Mouse (Mus musculus): ENCODE data around the gene Trim33.

Gene Trim33

GRCm38 (mm10) chr3:103279182-103280149 lies at the start of gene Trim33:
TSS of gene Trim33 (plus strand) at chr3:103279293.
- peak; percentile 87 for DNase-seq (ENCODE audit: low spot score)

- DNase-seq (ENCODE audit: low spot score): no peak
Measured at GRCm38 (mm10) chr3:103232398-103232797, 46.7 kb upstream of the Trim33 start.

GRCm38 (mm10) chr3:103241524-103241923 lies 37.6 kb upstream of the Trim33 start:
- no peak for DNase-seq (ENCODE audit: low spot score)

DNA sequence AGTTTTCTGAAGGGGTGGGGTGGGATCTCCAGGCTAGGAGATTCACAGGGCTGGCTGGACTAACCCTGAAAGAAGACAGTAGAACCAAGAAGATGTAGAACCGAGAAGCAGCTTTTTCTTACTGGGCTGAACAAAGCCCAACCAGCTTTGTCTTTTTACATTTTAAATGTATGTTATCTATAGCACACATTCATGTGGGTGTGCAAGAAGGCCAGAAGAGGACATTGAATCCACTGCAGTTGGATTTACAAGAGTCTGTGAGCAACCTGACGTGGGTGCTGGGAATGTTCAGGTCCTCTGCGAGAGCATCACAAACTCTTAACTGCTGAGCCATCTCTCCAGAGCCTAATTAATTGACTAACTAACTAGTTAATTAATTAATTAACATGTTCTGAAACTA lies 36.9 kb upstream of the Trim33 start:
- no peak for DNase-seq (ENCODE audit: low spot score)

DNA sequence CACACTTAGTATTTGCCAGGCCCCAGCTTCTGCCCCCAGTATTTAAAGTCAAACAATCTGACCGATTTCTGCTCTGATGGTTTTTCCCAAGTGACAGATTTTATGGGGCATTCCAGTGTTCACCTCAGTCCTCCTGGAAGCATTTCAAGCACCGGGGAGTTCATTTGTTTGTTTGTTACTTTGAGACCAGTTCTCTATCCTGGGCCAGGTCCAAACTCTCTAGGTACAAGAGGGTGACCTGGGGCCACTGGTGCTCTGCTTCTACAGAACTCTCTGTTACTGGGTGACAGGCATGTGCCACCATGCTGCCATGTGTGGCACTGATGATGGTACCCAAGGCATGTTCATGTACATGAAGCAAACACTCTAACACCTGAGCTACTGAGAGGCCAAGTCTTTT lies 35.6 kb upstream of the Trim33 start:
- no peak for DNase-seq (ENCODE audit: low spot score)

GRCm38 (mm10) chr3:103246627-103247260 lies 32.3 kb upstream of the Trim33 start:
- DNase-seq (ENCODE audit: low spot score): no peak

GRCm38 (mm10) chr3:103256089-103256819 lies 22.8 kb upstream of the Trim33 start:
- DNase-seq (ENCODE audit: low spot score): no peak

- no peak for DNase-seq (ENCODE audit: low spot score)
Measured at GRCm38 (mm10) chr3:103262802-103263417, 16.2 kb upstream of the Trim33 start.

DNA sequence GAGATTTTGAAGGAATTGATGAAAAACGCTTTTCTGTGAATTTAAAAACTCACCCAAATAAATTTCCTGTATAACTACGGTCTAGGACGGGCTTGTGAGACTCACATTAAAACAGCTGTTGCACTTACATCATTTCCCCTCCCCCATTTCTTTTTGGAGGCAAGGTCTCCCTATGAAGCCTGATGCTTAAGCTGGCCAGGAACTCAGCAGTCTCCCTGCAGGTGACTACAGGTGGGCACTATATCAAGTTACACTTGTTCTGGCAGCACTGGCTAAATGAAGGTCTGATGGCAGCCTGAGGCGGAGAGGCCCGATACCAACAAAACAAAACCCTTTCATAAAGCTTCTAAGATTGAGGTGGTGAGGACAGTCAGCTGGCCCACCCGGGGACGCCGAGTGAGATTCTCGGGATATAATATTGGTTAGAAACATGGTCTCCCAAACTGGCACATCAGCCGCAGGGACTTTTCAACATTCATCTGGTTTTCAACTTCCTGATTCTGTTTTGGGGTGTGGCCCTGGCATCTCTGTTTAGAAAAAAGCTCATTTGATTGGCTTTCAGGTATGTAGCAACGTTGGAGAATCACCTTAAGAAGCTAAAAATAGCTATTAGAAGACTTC lies 422 bp upstream of the Trim33 start:
- no peak for DNase-seq (ENCODE audit: low spot score)

- peak; percentile 50 for DNase-seq (ENCODE audit: low spot score)
Measured at GRCm38 (mm10) chr3:103280241-103280761, 1.2 kb downstream of the Trim33 start.

- no peak for DNase-seq (ENCODE audit: low spot score)
Measured at GRCm38 (mm10) chr3:103280875-103281274, 1.8 kb downstream of the Trim33 start.

- no peak for DNase-seq (ENCODE audit: low spot score)
Measured at GRCm38 (mm10) chr3:103288761-103289160, 9.7 kb downstream of the Trim33 start.

DNA sequence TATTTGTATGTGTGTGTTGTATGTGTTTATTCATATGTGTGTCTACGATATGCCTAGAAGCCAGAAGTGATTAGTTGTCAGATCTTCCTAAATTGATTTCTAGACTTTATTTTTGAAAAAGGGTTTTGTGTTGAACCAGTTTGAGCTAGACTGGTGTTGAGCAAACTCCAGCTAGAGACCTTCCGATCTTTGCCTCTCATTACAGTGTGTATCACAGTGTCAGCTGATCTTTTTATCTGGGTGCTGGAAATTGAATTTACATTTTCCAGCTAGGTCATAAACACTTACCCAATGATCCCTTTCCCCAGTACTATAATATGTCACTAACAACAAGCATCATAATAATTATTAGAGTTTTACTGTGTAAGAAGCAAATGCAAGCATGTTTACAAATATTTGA lies 12.0 kb downstream of the Trim33 start:
- DNase-seq (ENCODE audit: low spot score): no peak

DNA sequence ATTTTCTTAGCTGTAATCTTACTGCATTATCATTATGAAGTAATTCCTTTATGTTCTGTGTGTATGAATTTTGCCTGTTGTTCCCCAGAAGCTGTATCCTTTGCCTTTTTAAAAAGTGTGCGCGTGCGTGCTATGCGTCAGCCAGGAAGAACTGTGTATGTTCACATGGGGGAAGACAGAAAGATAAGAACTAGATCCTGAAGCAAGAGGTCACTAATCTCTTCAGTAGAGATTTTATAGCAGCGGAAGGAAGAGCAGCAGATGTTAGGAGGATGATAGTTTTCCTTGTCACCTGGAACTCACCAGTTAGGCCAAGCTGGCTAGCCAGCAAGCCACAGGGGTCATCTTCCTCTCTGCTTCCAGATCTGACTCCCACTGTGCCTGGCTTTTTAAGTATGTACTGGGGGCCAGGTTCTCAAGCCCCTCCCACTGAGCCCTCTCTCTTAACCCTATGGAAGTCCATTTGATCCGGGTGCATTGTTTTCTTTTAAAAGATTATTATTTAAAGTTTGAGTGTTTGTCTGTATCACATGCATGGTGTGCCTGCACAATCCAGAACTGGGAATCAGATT lies 26.4 kb downstream of the Trim33 start:
- DNase-seq (ENCODE audit: low spot score): no peak

DNA sequence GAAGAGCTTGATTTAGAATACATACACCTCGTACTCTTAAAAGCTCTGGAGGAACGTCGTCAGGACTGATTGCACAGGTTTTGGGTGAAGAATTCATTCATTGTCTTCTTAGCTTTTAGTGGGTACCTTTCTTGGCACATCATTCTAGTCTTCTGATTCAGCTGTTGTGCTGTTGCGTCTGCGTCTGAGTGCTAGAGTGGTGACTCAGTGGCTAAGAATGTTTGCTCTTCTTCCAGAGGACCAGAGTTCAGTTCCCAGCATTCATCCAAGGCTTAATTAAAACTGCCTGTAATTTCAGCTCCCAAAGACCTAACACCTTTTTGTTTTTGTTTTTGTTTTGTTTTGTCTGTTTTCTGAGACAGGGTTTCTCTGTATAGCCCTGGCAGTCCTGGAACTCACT lies 30.2 kb downstream of the Trim33 start:
- no peak for DNase-seq (ENCODE audit: low spot score)

GRCm38 (mm10) chr3:103309750-103310149 lies 30.7 kb downstream of the Trim33 start:
- DNase-seq (ENCODE audit: low spot score): no peak

DNA sequence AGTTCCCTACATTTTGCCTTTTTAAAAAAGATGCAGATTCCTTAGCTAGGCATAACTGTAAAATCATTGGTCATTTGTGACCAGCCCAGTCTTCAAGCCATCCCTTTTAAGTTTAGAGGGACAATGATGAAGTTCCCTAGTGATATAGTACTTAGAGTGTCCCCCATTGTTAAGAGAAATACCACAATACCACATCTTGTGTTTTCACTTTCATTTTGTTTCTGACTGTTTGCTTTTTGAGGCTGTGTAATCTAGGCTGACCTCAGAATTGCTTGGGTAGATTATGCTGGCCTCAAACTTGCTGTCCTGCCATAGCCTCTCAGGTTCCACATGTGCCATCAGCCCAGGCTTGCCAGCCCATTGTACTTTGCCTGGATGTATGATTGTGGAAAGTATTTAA lies 35.2 kb downstream of the Trim33 start:
- no peak for DNase-seq (ENCODE audit: low spot score)

DNA sequence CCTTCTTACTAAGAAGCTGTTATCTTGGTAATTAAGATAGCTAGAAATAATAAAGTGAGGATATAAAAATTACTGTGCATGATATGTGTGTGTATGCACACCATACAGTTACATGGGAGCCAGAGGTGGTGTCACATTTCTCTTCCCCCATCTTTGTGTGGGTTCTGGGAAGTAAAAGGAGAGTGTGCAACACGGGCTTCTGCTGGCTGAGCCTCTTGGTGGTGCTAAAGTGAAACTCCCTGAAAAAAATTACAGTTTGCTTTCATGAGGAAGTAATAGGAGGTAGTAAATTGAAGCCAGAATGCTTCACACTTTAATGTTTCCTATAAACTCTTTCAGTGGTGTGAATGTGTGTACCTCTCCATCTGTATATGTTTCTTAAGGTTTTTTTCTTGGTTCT lies 56.3 kb downstream of the Trim33 start:
- DNase-seq (ENCODE audit: low spot score): no peak

DNA sequence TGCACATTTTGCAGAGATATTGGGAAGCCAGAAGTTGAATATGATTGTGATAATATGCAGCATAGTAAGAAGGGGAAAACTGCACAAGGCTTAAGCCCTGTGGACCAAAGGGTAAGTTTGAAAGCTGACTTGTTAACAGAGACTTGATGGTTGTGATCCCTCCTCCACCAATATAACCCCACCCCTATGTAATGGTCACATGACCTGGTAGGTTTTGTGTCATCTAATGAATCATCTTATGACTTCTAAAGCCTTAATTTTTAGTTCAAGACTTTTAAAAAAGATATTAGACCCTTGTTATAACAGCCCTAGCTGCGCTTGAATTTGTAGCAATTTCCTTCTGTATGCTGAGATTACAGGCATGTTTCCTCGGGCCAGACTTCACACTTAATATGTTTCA lies 67.6 kb downstream of the Trim33 start:
- no peak for DNase-seq (ENCODE audit: low spot score)

DNA sequence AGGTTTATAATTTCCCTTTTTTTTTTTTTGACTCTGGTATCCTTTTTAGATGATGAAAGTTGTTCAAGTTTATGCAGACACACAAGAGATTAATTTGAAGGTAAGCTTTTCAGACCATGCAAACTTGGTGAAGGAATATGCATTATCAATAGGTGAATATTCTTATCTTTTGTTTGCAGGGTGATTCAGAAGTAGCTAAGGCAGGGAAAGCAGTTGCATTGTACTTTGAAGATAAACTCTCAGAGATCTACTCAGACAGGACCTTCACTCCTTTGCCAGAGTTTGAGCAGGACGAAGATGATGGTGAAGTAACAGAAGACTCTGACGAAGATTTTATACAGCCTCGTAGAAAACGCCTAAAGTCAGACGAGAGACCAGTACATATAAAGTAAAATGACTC lies 74.4 kb downstream of the Trim33 start:
- DNase-seq (ENCODE audit: low spot score): no peak

DNA sequence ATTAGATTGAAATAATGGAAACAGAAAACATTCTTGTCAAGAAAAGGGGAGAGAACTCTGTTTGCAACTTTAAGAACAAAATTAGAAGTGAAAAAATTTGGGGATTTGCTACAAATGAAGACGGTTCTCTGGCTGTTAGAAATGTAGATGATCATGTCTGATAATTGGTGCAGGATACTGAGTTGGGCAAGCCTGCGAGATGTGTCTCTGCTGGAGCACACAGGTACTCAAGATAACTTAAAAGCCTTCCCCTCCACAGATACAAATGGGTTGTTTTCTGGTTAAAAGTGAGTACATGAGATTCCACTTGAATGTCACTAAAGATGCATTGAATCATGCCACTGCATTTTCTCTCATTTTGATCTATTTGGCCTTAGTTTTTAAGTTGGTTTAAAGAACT lies 74.9 kb downstream of the Trim33 start:
- no peak for DNase-seq (ENCODE audit: low spot score)
